Comparison of ENCODE assay signal across 8 mouse cellular contexts in the genomic region with DNA sequence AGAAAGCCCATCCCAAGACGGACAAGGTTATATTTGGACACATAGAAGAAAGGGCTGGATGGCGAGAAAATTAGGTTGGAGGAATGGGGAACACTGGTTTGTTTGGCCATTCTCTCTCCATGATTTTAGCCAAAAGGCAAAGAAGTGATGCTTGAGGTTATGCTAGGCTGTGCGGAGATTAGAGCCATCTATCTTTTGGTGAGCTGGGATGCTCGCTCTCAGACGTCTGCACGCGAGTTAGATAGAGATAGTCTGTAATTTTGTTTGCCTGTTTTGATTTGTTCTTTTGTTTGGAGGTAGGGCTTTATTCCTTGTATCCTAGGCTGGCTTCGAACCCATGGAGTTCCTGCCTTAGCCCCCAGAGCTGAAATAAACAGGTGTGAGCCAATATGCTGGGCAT. TPM values are rescaled to one million over a fixed set of nuclear protein-coding genes. Genes with fewer than 3 reads are reported as not detected.
A peak's percentile ranks its signal among the peaks of the same experiment; 100 is the strongest.
DNase-seq lines count a peak whose midpoint lies in the region; ATAC-seq and TF ChIP-seq lines count a peak whose summit lies in the region.

No protein-coding gene starts in this region.

- H3K27ac ChIP-seq in lung, embryonic 16.5 days (ENCODE audit: low read length) = peak overlapping the region; percentile 94
- peak overlapping the region; percentile 82 for H3K27ac ChIP-seq in forebrain, embryonic 11.5 days (ENCODE audit: low read depth, low read length)
- H3K27ac ChIP-seq in limb, embryonic 11.5 days (replicated peaks; ENCODE audit: low read depth, low read length) = peak overlapping the region; percentile 93
- H3K27ac ChIP-seq in olfactory bulb, adult 2 months (ENCODE audit: insufficient read depth, low read depth, low read length) = peak overlapping the region; percentile 81

- DNase-seq in lung, postnatal 14 days = no peak
- no peak for DNase-seq in forebrain, embryonic 11.5 days (ENCODE audit: low spot score)
- DNase-seq in limb, embryonic 11.5 days (ENCODE audit: low spot score) = no peak
- no peak for DNase-seq in right cerebral cortex, postnatal 36 days (ENCODE audit: low spot score in 2 of 2)
- DNase-seq in gastrocnemius, postnatal 25 days = no peak
- no peak for DNase-seq in right cerebral cortex, adult 18-20 months

- H3K9me3 ChIP-seq in lung, embryonic 16.5 days (ENCODE audit: control insufficient read depth, low read length) = no peaks in the 10 kb centered on the region
- no peaks in the 10 kb centered on the region for H3K9me3 ChIP-seq in forebrain, embryonic 11.5 days (ENCODE audit: control insufficient read depth, low read length)
- H3K9me3 ChIP-seq in limb, embryonic 11.5 days (ENCODE audit: control insufficient read depth, low read length) = no peaks in the 10 kb centered on the region

- H3K4me3 ChIP-seq in lung, embryonic 16.5 days (ENCODE audit: low read length) = peak overlapping the region; percentile 77
- H3K4me3 ChIP-seq in forebrain, embryonic 11.5 days (ENCODE audit: low read depth, low read length) = peak overlapping the region; percentile 74
- H3K4me3 ChIP-seq in limb, embryonic 11.5 days (ENCODE audit: low read depth, low read length) = peak overlapping the region; percentile 78
- H3K4me3 ChIP-seq in olfactory bulb, adult 2 months (ENCODE audit: insufficient read depth, low read depth, low read length) = peak overlapping the region; percentile 85

- H3K9ac ChIP-seq in lung, embryonic 16.5 days (ENCODE audit: low read length) = peak overlapping the region; percentile 84
- peak overlapping the region; percentile 85 for H3K9ac ChIP-seq in forebrain, embryonic 11.5 days (ENCODE audit: low read length)
- peak overlapping the region; percentile 69 for H3K9ac ChIP-seq in limb, embryonic 11.5 days (ENCODE audit: low read length)

- H3K36me3 ChIP-seq in lung, embryonic 16.5 days (ENCODE audit: control insufficient read depth, insufficient read depth, low read length) = peaks cover 29% of the 10 kb centered on the region
- H3K36me3 ChIP-seq in forebrain, embryonic 11.5 days (ENCODE audit: control insufficient read depth, insufficient read depth, low read length) = peaks cover 22% of the 10 kb centered on the region
- peaks cover 20% of the 10 kb centered on the region for H3K36me3 ChIP-seq in limb, embryonic 11.5 days (ENCODE audit: control insufficient read depth, insufficient read depth, low read length)

- H3K4me2 ChIP-seq in lung, embryonic 16.5 days (ENCODE audit: low read depth, low read length) = peak overlapping the region; percentile 61
- peak overlapping the region; percentile 93 for H3K4me2 ChIP-seq in forebrain, embryonic 11.5 days (ENCODE audit: low read depth, low read length, severe bottlenecking)
- peak overlapping the region; percentile 90 for H3K4me2 ChIP-seq in limb, embryonic 11.5 days (ENCODE audit: low read depth, severe bottlenecking)

- no peak for TF ChIP-seq CTCF in olfactory bulb, adult 2 months (IDR thresholded peaks at IDR 0.05; ENCODE audit: insufficient read depth, low read depth, low read length)

- no peaks in the 10 kb centered on the region for H3K27me3 ChIP-seq in lung, embryonic 16.5 days (ENCODE audit: control insufficient read depth, insufficient read depth, low read depth, low read length)
- H3K27me3 ChIP-seq in forebrain, embryonic 11.5 days (ENCODE audit: control insufficient read depth, insufficient read depth, low read length) = no peaks in the 10 kb centered on the region
- H3K27me3 ChIP-seq in limb, embryonic 11.5 days (ENCODE audit: control insufficient read depth, insufficient read depth, low read length) = no peaks in the 10 kb centered on the region

- no peak for ATAC-seq in lung, embryonic 16.5 days (ENCODE audit: low read depth)
- no peak for ATAC-seq in forebrain, embryonic 11.5 days (replicated peaks; ENCODE audit: low FRiP score)
- no peak for ATAC-seq in limb, embryonic 11.5 days (ENCODE audit: insufficient number of reproducible peaks, low FRiP score, low TSS enrichment, low read depth)

- 4% methylated on average over 8 of the region's 8 CpGs for WGBS in lung, embryonic 16.5 days
- 10% methylated on average over 8 of the region's 8 CpGs for WGBS in forebrain, embryonic 11.5 days
- WGBS in limb, embryonic 11.5 days = 15% methylated on average over 8 of the region's 8 CpGs
- 4% methylated on average over 8 of the region's 8 CpGs for WGBS in olfactory bulb, adult 2 months

- TF ChIP-seq POLR2A in olfactory bulb, adult 2 months (IDR thresholded peaks at IDR 0.05; ENCODE audit: insufficient read depth, low read depth, low read length) = no peak

- peaks cover 28% of the 10 kb centered on the region for H3K4me1 ChIP-seq in lung, embryonic 16.5 days (replicated peaks; ENCODE audit: control insufficient read depth, insufficient read depth, low read length)
- peaks cover 14% of the 10 kb centered on the region for H3K4me1 ChIP-seq in forebrain, embryonic 11.5 days (replicated peaks; ENCODE audit: control insufficient read depth, insufficient read depth, low read length)
- peaks cover 14% of the 10 kb centered on the region; the same call in 1 of the 2 replicates for H3K4me1 ChIP-seq in limb, embryonic 11.5 days (ENCODE audit: control insufficient read depth, insufficient read depth, low read length)
- H3K4me1 ChIP-seq in olfactory bulb, adult 2 months (ENCODE audit: control insufficient read depth, insufficient read depth, low read length) = peaks cover 17% of the 10 kb centered on the region

RNA-seq across cellular contexts. Expression of a gene that starts 0.8 kb away (rescaled TPM):
- polyA plus RNA-seq in lung, embryonic 16.5 days (2015; fragmentation: Nextera tagmentation; extraction: Ambion mirVana) = 30.1 and 30.7 TPM in 2 replicates
- polyA plus RNA-seq in forebrain, embryonic 11.5 days (2014; fragmentation: Nextera tagmentation; extraction: Ambion mirVana) = 43.9 and 47.6 TPM in 2 replicates
- polyA plus RNA-seq in limb, embryonic 11.5 days (2014; fragmentation: Nextera tagmentation; extraction: Ambion mirVana) = 47.3 and 52.0 TPM in 2 replicates
- not detected in 2 replicates for polyA plus RNA-seq in olfactory bulb, adult 2 months (2012; ENCODE audit: insufficient read depth, insufficient read length, low replicate concordance, missing spikeins)
- total RNA-seq in gastrocnemius, postnatal 25 days (2021) = 1 to 10 TPM; 3.7 to 4.1 TPM

RNA-seq across cellular contexts. Expression of a gene that starts 5.6 kb away (rescaled TPM):
- polyA plus RNA-seq in lung, embryonic 16.5 days (2015; fragmentation: Nextera tagmentation; extraction: Ambion mirVana) = 58.1 and 59.5 TPM in 2 replicates
- polyA plus RNA-seq in forebrain, embryonic 11.5 days (2014; fragmentation: Nextera tagmentation; extraction: Ambion mirVana) = 61.4 and 63.0 TPM in 2 replicates
- 56.1 and 64.9 TPM in 2 replicates for polyA plus RNA-seq in limb, embryonic 11.5 days (2014; fragmentation: Nextera tagmentation; extraction: Ambion mirVana)
- polyA plus RNA-seq in olfactory bulb, adult 2 months (2012; ENCODE audit: insufficient read depth, insufficient read length, low replicate concordance, missing spikeins) = not detected in 2 replicates
- 10 to 100 TPM; 15.0 to 16.1 TPM for total RNA-seq in gastrocnemius, postnatal 25 days (2021)

RNA-seq across cellular contexts. Expression of a gene that starts 10.2 kb away (rescaled TPM):
- polyA plus RNA-seq in lung, embryonic 16.5 days (2015; fragmentation: Nextera tagmentation; extraction: Ambion mirVana) = 515 and 536 TPM in 2 replicates
- polyA plus RNA-seq in forebrain, embryonic 11.5 days (2014; fragmentation: Nextera tagmentation; extraction: Ambion mirVana) = 472 and 477 TPM in 2 replicates
- 397 and 432 TPM in 2 replicates for polyA plus RNA-seq in limb, embryonic 11.5 days (2014; fragmentation: Nextera tagmentation; extraction: Ambion mirVana)
- polyA plus RNA-seq in olfactory bulb, adult 2 months (2012; ENCODE audit: insufficient read depth, insufficient read length, low replicate concordance, missing spikeins) = not detected in 2 replicates
- 100 to 1,000 TPM; 148 to 170 TPM for total RNA-seq in gastrocnemius, postnatal 25 days (2021)

RNA-seq across cellular contexts. Expression of a gene that starts 14.1 kb away (rescaled TPM):
- 90.0 and 92.0 TPM in 2 replicates for polyA plus RNA-seq in lung, embryonic 16.5 days (2015; fragmentation: Nextera tagmentation; extraction: Ambion mirVana)
- 44.0 and 47.6 TPM in 2 replicates for polyA plus RNA-seq in forebrain, embryonic 11.5 days (2014; fragmentation: Nextera tagmentation; extraction: Ambion mirVana)
- 52.9 and 53.5 TPM in 2 replicates for polyA plus RNA-seq in limb, embryonic 11.5 days (2014; fragmentation: Nextera tagmentation; extraction: Ambion mirVana)
- not detected in 2 replicates for polyA plus RNA-seq in olfactory bulb, adult 2 months (2012; ENCODE audit: insufficient read depth, insufficient read length, low replicate concordance, missing spikeins)
- total RNA-seq in gastrocnemius, postnatal 25 days (2021) = 100 to 1,000 TPM; 342 to 380 TPM

RNA-seq across cellular contexts. Expression of a gene that starts 15.6 kb away (rescaled TPM):
- 5.5 and 7.9 TPM in 2 replicates for polyA plus RNA-seq in lung, embryonic 16.5 days (2015; fragmentation: Nextera tagmentation; extraction: Ambion mirVana)
- polyA plus RNA-seq in forebrain, embryonic 11.5 days (2014; fragmentation: Nextera tagmentation; extraction: Ambion mirVana) = 18.2 and 21.5 TPM in 2 replicates
- polyA plus RNA-seq in limb, embryonic 11.5 days (2014; fragmentation: Nextera tagmentation; extraction: Ambion mirVana) = 10.0 and 10.8 TPM in 2 replicates
- 210 and 442 TPM in 2 replicates for polyA plus RNA-seq in olfactory bulb, adult 2 months (2012; ENCODE audit: insufficient read depth, insufficient read length, low replicate concordance, missing spikeins)
- 1 to 10 TPM; 5.6 to 6.9 TPM for total RNA-seq in gastrocnemius, postnatal 25 days (2021)
